Mouse (Mus musculus) liver, embryonic 14.5 days (tissue): Measurements from ENCODE around the gene Rap1gds1.

Experiments used
- CTCF ChIP-seq: IDR thresholded peaks from 2 replicates; pipeline ENCODE4 v1.5.1; 2016; ENCODE audit warnings: antibody characterized with exemption, low read depth, control low read depth
- EP300 ChIP-seq: IDR thresholded peaks from 2 replicates; pipeline ENCODE4 v1.6.1; 2016; ENCODE audit warnings: antibody characterized with exemption, low read depth

DNA sequence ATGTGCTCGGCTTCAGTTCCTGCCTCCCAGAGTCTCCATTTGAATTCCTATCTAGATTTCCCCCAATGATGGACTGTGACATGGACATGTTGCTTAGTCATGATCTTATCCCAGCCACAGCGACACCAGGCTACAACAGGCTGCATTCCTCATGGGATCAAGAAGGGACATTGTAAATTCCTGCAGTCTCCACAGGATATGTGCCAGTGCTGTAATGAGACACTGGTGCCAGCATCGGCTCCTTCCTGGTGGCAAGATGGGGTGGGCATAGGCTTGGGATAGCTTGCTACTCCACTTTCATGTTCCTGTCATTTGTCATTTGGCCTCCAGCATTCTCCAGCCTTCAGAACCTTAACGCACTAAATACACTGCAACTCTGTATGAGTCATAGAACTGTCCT is 158.0 kb downstream of the Rap1gds1 start:
- TF ChIP-seq CTCF (no peak), EP300 (no peak)
